ENCODE assay signal across 8 mouse cellular contexts in genomic region chr19:42089103-42089747, GRCm38 (mm10). TPM values are rescaled to one million over a fixed set of nuclear protein-coding genes. Genes with fewer than 3 reads are reported as not detected.
DNase-seq lines count a peak whose midpoint lies in the region; ATAC-seq lines count a peak whose summit lies in the region.

No protein-coding gene starts in this region.

- DNase-seq in CD8-positive naive resting alpha-beta T cell, adult 2 months (ENCODE audit: low read depth in 2 of 2, low spot score in 2 of 2), result peak; percentile 57 to 67
- peak; percentile 32 for DNase-seq in c-Kit-negative CD71-positive TER-119-positive erythroid progenitor cells, embryonic 14.5 days (ENCODE audit: low read depth, low spot score)
- DNase-seq in forebrain, embryonic 14.5 days (ENCODE audit: low spot score), result peak; percentile 52
- peak; percentile 40 to 56 for DNase-seq in heart, postnatal 14 days
- DNase-seq in large intestine, adult 2 months (ENCODE audit: low read depth, low spot score), result peak; percentile 51
- DNase-seq in lung, adult 18-20 months, result peak; percentile 75 to 78
- DNase-seq in testis, postnatal 14 days (ENCODE audit: low spot score), result peak; percentile 76

- peak overlapping the region; percentile 22 for H3K27ac ChIP-seq in forebrain, embryonic 14.5 days (ENCODE audit: low read depth, low read length)
- peak overlapping the region; percentile 83 for H3K27ac ChIP-seq in neural tube, embryonic 13.5 days (replicated peaks)

- no peaks in the 10 kb centered on the region for H3K27me3 ChIP-seq in forebrain, embryonic 14.5 days (replicated peaks; ENCODE audit: control insufficient read depth, insufficient read depth, low read length)
- no peaks in the 10 kb centered on the region for H3K27me3 ChIP-seq in neural tube, embryonic 13.5 days

- H3K4me1 ChIP-seq in forebrain, embryonic 14.5 days (ENCODE audit: control insufficient read depth, insufficient read depth, low read length), result peaks cover 23% of the 10 kb centered on the region
- H3K4me1 ChIP-seq in neural tube, embryonic 13.5 days (replicated peaks), result peaks cover 44% of the 10 kb centered on the region

- H3K4me2 ChIP-seq in forebrain, embryonic 14.5 days (ENCODE audit: low read length), result peak overlapping the region; percentile 62
- H3K4me2 ChIP-seq in neural tube, embryonic 13.5 days, result peak overlapping the region; percentile 82

- intact Hi-C loops in heart, postnatal 14 days (cut with DNase I), result loop anchor here (5.0 kb wide), 1 partner anchor 52 kb away; the partner anchor contains the start of gene Ankrd2

- no peaks in the 10 kb centered on the region for H3K9me3 ChIP-seq in forebrain, embryonic 14.5 days (replicated peaks; ENCODE audit: control insufficient read depth, low read length)
- H3K9me3 ChIP-seq in neural tube, embryonic 13.5 days, result no peaks in the 10 kb centered on the region

- no peak overlapping the region for H3K9ac ChIP-seq in forebrain, embryonic 14.5 days (ENCODE audit: low read length)
- peak overlapping the region; percentile 60 for H3K9ac ChIP-seq in neural tube, embryonic 13.5 days

- H3K4me3 ChIP-seq in forebrain, embryonic 14.5 days (ENCODE audit: low read depth, low read length), result no peak overlapping the region
- peak overlapping the region; percentile 94 for H3K4me3 ChIP-seq in neural tube, embryonic 13.5 days

- no peak for ATAC-seq in forebrain, embryonic 14.5 days
- ATAC-seq in neural tube, embryonic 13.5 days (ENCODE audit: low read depth), result no peak

- H3K36me3 ChIP-seq in forebrain, embryonic 14.5 days (ENCODE audit: control insufficient read depth, insufficient read depth, low read length), result 0 out of 2 replicates have a peak, but pooled peaks cover 6% of the 10 kb centered on the region
- no peaks in the 10 kb centered on the region for H3K36me3 ChIP-seq in neural tube, embryonic 13.5 days

- WGBS in forebrain, embryonic 14.5 days, result 26% methylated on average over 14 of the region's 14 CpGs
- 20% methylated on average over 14 of the region's 14 CpGs for WGBS in large intestine, adult 2 months
- WGBS in neural tube, embryonic 13.5 days, result 28% methylated on average over 14 of the region's 14 CpGs

RNA-seq across cellular contexts. Expression of gene Pi4k2a, which starts 1.0 kb away (rescaled TPM):
- 13.2 and 19.5 TPM in 2 replicates for polyA plus RNA-seq in forebrain, embryonic 14.5 days (2014; fragmentation: Nextera tagmentation; extraction: Ambion mirVana)
- 10 to 100 TPM; 17.2 to 20.6 TPM for total RNA-seq in heart, postnatal 14 days (2021)
- 32.0 and 34.2 TPM in 2 replicates for polyA plus RNA-seq in large intestine, adult 2 months (2012; rRNA removed)
- 30.3 and 34.0 TPM in 2 replicates for polyA plus RNA-seq in neural tube, embryonic 13.5 days (2015; fragmentation: Nextera tagmentation; extraction: Ambion mirVana)

RNA-seq across cellular contexts. Expression of gene Morn4, which starts 3.1 kb away (rescaled TPM):
- 166 TPM in 2 replicates for polyA plus RNA-seq in forebrain, embryonic 14.5 days (2014; fragmentation: Nextera tagmentation; extraction: Ambion mirVana)
- total RNA-seq in heart, postnatal 14 days (2021), result 1 to 10 TPM; 4.5 to 5.3 TPM
- 2.4 and 2.5 TPM in 2 replicates for polyA plus RNA-seq in large intestine, adult 2 months (2012; rRNA removed)
- polyA plus RNA-seq in neural tube, embryonic 13.5 days (2015; fragmentation: Nextera tagmentation; extraction: Ambion mirVana), result 116 and 125 TPM in 2 replicates

RNA-seq across cellular contexts. Expression of gene 4933411K16Rik, which starts 37.2 kb away (rescaled TPM):
- not detected in 2 replicates for polyA plus RNA-seq in forebrain, embryonic 14.5 days (2014; fragmentation: Nextera tagmentation; extraction: Ambion mirVana)
- total RNA-seq in heart, postnatal 14 days (2021), result under 1 TPM in 1 of 2 experiments, not detected in 1; 0.32 TPM
- polyA plus RNA-seq in large intestine, adult 2 months (2012; rRNA removed), result 0.09 and 0.23 TPM in 2 replicates
- 0.36 TPM in 1 of 2 replicates, not detected in the other for polyA plus RNA-seq in neural tube, embryonic 13.5 days (2015; fragmentation: Nextera tagmentation; extraction: Ambion mirVana)

RNA-seq across cellular contexts. Expression of gene Avpi1, which starts 39.6 kb away (rescaled TPM):
- 9.5 and 13.0 TPM in 2 replicates for polyA plus RNA-seq in forebrain, embryonic 14.5 days (2014; fragmentation: Nextera tagmentation; extraction: Ambion mirVana)
- 10 to 100 TPM; 10.8 to 11.7 TPM for total RNA-seq in heart, postnatal 14 days (2021)
- polyA plus RNA-seq in large intestine, adult 2 months (2012; rRNA removed), result 6.1 and 7.8 TPM in 2 replicates
- polyA plus RNA-seq in neural tube, embryonic 13.5 days (2015; fragmentation: Nextera tagmentation; extraction: Ambion mirVana), result 9.1 and 9.7 TPM in 2 replicates

RNA-seq across cellular contexts. Expression of gene Hoga1, which starts 43.8 kb away (rescaled TPM):
- 0.76 and 0.90 TPM in 2 replicates for polyA plus RNA-seq in forebrain, embryonic 14.5 days (2014; fragmentation: Nextera tagmentation; extraction: Ambion mirVana)
- 1 to 10 TPM; 1.4 to 2.3 TPM for total RNA-seq in heart, postnatal 14 days (2021)
- polyA plus RNA-seq in large intestine, adult 2 months (2012; rRNA removed), result 0.57 and 1.4 TPM in 2 replicates
- 0.93 and 1.6 TPM in 2 replicates for polyA plus RNA-seq in neural tube, embryonic 13.5 days (2015; fragmentation: Nextera tagmentation; extraction: Ambion mirVana)

Comparison
In these comparisons a context has a peak if more than half of its experiments do, and no peak if none do; other contexts are left out.
1. RNA of gene Morn4, which starts 3.1 kb away (polyA plus RNA-seq): 166 TPM in forebrain, embryonic 14.5 days and 116 to 125 TPM in neural tube, embryonic 13.5 days; 2.4 to 2.5 TPM in large intestine, adult 2 months; every median in the first group is over 10 times any median in the second.
2. Peak in every context shown above with its lines, with median percentiles within 50 percentile points of each other: DNase-seq.